Mouse (Mus musculus) forebrain, postnatal 0 days (tissue): ENCODE data around the gene Chst7. TPM values are rescaled to one million over a fixed set of nuclear protein-coding genes. Genes with fewer than 3 reads are reported as not detected.
A peak's percentile ranks its signal among the peaks of the same experiment; 100 is the strongest.

Experiments
- ATAC-seq: fragments of 200-750 bp; cut with Nextera tagmentation; 2 replicates; pipeline ENCODE4 v1.8.0; 2017; ENCODE audit warnings: mild to moderate bottlenecking, moderate library complexity
- DNase-seq: peaks from one replicate; pipeline ENCODE4 v3.0.0-alpha.2; 2015
- H3K27ac ChIP-seq: fragments of 300-500 bp; sonication (generic); 2 replicates; pipeline ENCODE4 v1.5.1; 2014; ENCODE audit warnings: low read depth, mild to moderate bottlenecking, antibody characterized with exemption, low read length, moderate library complexity, mixed read lengths
- H3K27me3 ChIP-seq: fragments of 300-500 bp; sonication (generic); 2 replicates; pipeline ENCODE4 v1.6.1; 2014; ENCODE audit warnings: mild to moderate bottlenecking, low read length, mixed read lengths; ENCODE audit not compliant: insufficient read depth
- H3K36me3 ChIP-seq: fragments of 300-500 bp; sonication (generic); 2 replicates; pipeline ENCODE4 v1.6.1; 2014; ENCODE audit warnings: mild to moderate bottlenecking, moderate library complexity; ENCODE audit not compliant: insufficient read depth
- H3K4me1 ChIP-seq: fragments of 300-500 bp; sonication (generic); 2 replicates; pipeline ENCODE4 v1.6.1; 2014; ENCODE audit warnings: antibody characterized with exemption; ENCODE audit not compliant: insufficient read depth
- H3K4me2 ChIP-seq: fragments of 300-500 bp; sonication (generic); 2 replicates; pipeline ENCODE4 v1.6.1; 2014; ENCODE audit warnings: low read depth, mild to moderate bottlenecking, moderate library complexity
- H3K4me3 ChIP-seq: fragments of 300-500 bp; sonication (generic); 2 replicates; pipeline ENCODE4 v1.5.1; 2014; ENCODE audit warnings: low read depth, low read length, mixed read lengths
- H3K9ac ChIP-seq: fragments of 300-500 bp; sonication (generic); 2 replicates; pipeline ENCODE4 v1.6.1; 2014; ENCODE audit warnings: mild to moderate bottlenecking
- H3K9me3 ChIP-seq: fragments of 300-500 bp; sonication (generic); 2 replicates; pipeline ENCODE4 v1.6.1; 2016; ENCODE audit warnings: low read length
- CTCF ChIP-seq: sonication (generic); IDR thresholded peaks from 2 replicates; pipeline ENCODE4 v1.5.1; 2016; ENCODE audit warnings: antibody characterized with exemption, control low read depth, low read depth
- WGBS: fragments of 180-500 bp; shearing (Covaris S2); extraction: QIAGEN DNeasy Blood & Tissue Kit; methylation state at CpG from one replicate; pipeline ENCODE4 v1.1.7; 2014; 5-methylcytosine and 5-hydroxymethylcytosine counted together
- polyA plus RNA-seq: library from polyadenylated mRNA; unstranded; fragments of >200 nt; fragmentation: Nextera tagmentation; extraction: Ambion mirVana; gene quantifications from 2 replicates; pipeline ENCODE4 v1.2.1, GENCODE M21; 2015
- total RNA-seq: library from RNA; depleted of rRNA; stranded (reverse); fragments of >200 nt; gene quantifications from 2 replicates; pipeline ENCODE4 v1.2.3, GENCODE M21; 2014; rRNA removed

Chst7 gene
- 5.8 and 9.9 TPM in 2 replicates for total RNA-seq
- 5.9 and 6.8 TPM in 2 replicates for polyA plus RNA-seq

DNA sequence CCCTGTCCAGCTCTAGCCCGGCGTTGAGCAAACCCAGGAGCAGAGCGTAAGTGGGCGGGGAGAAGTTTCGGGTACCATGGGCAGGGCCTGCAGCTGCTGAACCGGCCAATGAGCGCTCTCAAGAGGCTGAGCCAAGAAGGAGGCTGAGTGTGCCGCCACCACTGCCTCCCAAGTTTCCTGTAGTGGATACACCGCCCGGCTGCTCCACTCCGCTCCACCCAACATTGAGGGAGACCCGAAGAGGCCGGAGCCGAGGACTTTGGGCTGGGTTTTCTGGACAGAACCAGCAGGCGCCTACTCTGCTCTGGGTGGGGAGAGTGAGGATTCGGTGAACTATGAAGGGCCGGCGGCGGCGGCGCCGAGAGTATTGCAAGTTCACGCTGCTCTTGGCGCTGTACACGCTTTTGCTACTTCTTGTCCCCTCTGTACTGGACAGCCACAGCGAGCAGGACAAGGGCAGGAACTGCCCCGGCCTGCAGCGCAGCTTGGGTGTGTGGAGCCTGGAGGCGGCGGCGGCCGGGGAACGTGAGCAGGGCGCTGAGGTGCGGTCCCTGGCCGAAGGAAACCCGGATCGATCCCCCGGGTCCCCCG, at the start of gene Chst7:
Chst7 (plus strand) TSS at position 180 of the 591 bp plus-strand sequence.
- no peaks in the 10 kb centered on the region for H3K27me3 ChIP-seq
- H3K27ac ChIP-seq: no peak within 1 kb of the TSS
- no peaks in the 10 kb centered on the region for H3K4me1 ChIP-seq
- H3K9me3 ChIP-seq: no peaks in the 10 kb centered on the region
- no peak for TF ChIP-seq CTCF
- WGBS: 37% methylated on average over 39 of the region's 40 CpGs
- ATAC-seq (peak; percentile 75), DNase-seq (peak; percentile 22)
- peak within 1 kb of the TSS; percentile 61 for H3K4me2 ChIP-seq
- no peaks in the 10 kb centered on the region for H3K36me3 ChIP-seq
- peak within 1 kb of the TSS; percentile 22; the same call in 1 of the 2 replicates for H3K9ac ChIP-seq
- peak within 1 kb of the TSS; percentile 44 for H3K4me3 ChIP-seq

- Histone ChIP-seq H3K27ac (no peak overlapping the region), H3K27me3 (no peaks in the 10 kb centered on the region), H3K4me3 (no peak overlapping the region), H3K4me1 (no peaks in the 10 kb centered on the region), H3K9me3 (no peaks in the 10 kb centered on the region), H3K9ac (no peak overlapping the region), H3K4me2 (no peak overlapping the region), H3K36me3 (no peaks in the 10 kb centered on the region)
- DNase-seq (no peak), ATAC-seq (no peak)
- 93% methylated on average over 2 of the region's 2 CpGs for WGBS
- TF ChIP-seq CTCF: no peak
Observed at GRCm38 (mm10) chrX:20012211-20012610, 47.1 kb upstream of the Chst7 start.

GRCm38 (mm10) chrX:20020942-20021341, 38.4 kb upstream of the Chst7 start:
- ATAC-seq (no peak), DNase-seq (peak; percentile 24)
- Histone ChIP-seq H3K4me2 (no peak overlapping the region), H3K27me3 (no peaks in the 10 kb centered on the region), H3K36me3 (no peaks in the 10 kb centered on the region), H3K9me3 (no peaks in the 10 kb centered on the region), H3K4me1 (no peaks in the 10 kb centered on the region), H3K9ac (no peak overlapping the region), H3K27ac (no peak overlapping the region), H3K4me3 (no peak overlapping the region)
- 37% methylated on average over 2 of the region's 2 CpGs for WGBS
- TF ChIP-seq CTCF: peak; percentile 57

GRCm38 (mm10) chrX:20060096-20060768, 872 bp downstream of the Chst7 start:
- no peaks in the 10 kb centered on the region for H3K4me1 ChIP-seq
- H3K4me3 ChIP-seq: peak overlapping the region; percentile 44
- DNase-seq (peak; percentile 20), ATAC-seq (peak; percentile 78)
- H3K9ac ChIP-seq: peak overlapping the region; percentile 22; the same call in 1 of the 2 replicates
- H3K9me3 ChIP-seq: no peaks in the 10 kb centered on the region
- 29% methylated on average over 65 of the region's 65 CpGs for WGBS
- TF ChIP-seq CTCF: peak; percentile 11; the same call in 1 of the 2 replicates
- H3K4me2 ChIP-seq: peak overlapping the region; percentile 61
- no peak overlapping the region for H3K27ac ChIP-seq
- no peaks in the 10 kb centered on the region for H3K27me3 ChIP-seq
- no peaks in the 10 kb centered on the region for H3K36me3 ChIP-seq

DNA sequence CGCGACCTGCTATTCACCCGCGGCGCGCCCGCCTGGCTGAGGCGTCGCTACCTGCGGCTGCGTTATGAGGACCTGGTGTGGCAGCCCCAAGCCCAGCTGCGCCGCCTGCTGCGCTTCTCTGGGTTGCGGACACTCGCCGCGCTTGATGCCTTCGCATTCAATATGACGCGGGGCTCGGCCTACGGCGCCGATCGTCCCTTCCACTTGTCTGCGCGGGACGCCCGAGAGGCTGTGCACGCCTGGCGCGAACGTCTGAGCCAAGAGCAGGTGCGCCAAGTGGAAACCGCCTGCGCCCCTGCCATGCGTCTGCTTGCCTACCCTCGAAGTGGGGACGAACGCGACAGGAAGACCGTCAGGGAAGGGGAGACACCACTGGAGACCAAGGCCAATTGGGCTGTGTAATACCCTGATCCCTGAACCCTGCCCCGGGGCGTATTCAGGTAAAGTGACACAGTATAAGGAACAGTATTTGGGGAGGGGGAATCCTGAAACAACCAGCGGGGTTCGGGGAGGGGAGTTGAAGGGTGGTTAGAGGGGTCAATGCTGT, 1.5 kb downstream of the Chst7 start:
- Histone ChIP-seq H3K4me1 (no peaks in the 10 kb centered on the region), H3K36me3 (no peaks in the 10 kb centered on the region), H3K4me3 (peak overlapping the region; percentile 44), H3K4me2 (peak overlapping the region; percentile 61), H3K9ac (peak overlapping the region; percentile 22; the same call in 1 of the 2 replicates), H3K27me3 (no peaks in the 10 kb centered on the region), H3K27ac (no peak overlapping the region), H3K9me3 (no peaks in the 10 kb centered on the region)
- ATAC-seq (peak; percentile 23; the same call in 1 of the 2 replicates), DNase-seq (peak; percentile 14)
- TF ChIP-seq CTCF: no peak
- WGBS: 28% methylated on average over 47 of the region's 47 CpGs

DNA sequence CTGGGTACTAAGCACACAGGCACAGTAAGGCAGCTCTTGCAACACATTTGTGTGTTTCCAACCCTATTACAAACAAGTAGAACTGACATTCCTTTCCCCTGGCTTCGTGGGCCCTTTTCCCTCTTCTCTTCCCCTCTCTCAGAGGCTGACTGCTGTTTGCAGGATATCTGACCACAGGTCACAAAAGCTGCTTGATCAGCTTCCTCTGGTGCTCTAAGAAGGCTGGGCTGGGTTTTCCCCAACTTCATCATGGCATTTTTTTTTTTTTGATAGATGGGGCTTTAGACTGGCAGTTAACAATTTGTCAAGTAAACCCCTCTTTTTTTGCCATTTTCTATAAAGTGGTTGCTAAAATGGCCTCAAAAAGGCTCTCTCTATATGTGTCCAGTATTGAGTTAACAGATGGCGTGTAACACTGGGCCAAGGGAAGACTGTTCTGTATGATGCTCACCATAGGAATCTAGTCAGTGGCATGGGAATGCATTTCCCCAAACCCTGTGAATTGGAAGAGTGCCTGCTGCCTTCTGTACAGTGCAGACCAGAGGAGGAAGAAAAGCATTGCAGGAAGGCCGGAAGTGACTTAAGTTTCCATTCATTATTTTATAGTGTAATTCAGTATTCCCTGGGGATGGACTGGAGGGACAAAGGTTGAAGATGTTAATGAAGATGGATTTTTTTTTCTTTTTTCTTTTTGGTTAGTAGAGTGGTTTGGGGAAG, 2.6 kb downstream of the Chst7 start:
- 52% methylated on average over 3 of the region's 3 CpGs for WGBS
- H3K4me3 ChIP-seq: no peak overlapping the region
- no peak overlapping the region for H3K27ac ChIP-seq
- ATAC-seq (no peak), DNase-seq (no peak)
- H3K9me3 ChIP-seq: no peaks in the 10 kb centered on the region
- no peaks in the 10 kb centered on the region for H3K36me3 ChIP-seq
- H3K4me1 ChIP-seq: no peaks in the 10 kb centered on the region
- TF ChIP-seq CTCF: no peak
- no peak overlapping the region for H3K4me2 ChIP-seq
- no peaks in the 10 kb centered on the region for H3K27me3 ChIP-seq
- H3K9ac ChIP-seq: no peak overlapping the region
